Mouse (Mus musculus) liver, embryonic 11.5 days (tissue): ENCODE results near the gene Manf. TPM values are rescaled to one million over a fixed set of nuclear protein-coding genes. Genes with fewer than 3 reads are reported as not detected.

Experiments used
- ATAC-seq: fragments of 200-750 bp; cut with Nextera tagmentation; replicated peaks from 2 replicates; pipeline ENCODE4 v1.8.0; 2017; ENCODE audit warnings: moderate number of reproducible peaks, mild to moderate bottlenecking, moderate TSS enrichment, moderate library complexity; ENCODE audit not compliant: low FRiP score
- DNase-seq: peaks from one replicate; pipeline ENCODE4 v3.0.0-alpha.2; 2017; ENCODE audit warnings: low spot score
- H3K27ac ChIP-seq: fragments of 300-500 bp; sonication (generic); 2 replicates; pipeline ENCODE4 v1.5.1; 2014; ENCODE audit warnings: mild to moderate bottlenecking, low read depth, low read length, control low read depth
- H3K27me3 ChIP-seq: fragments of 300-500 bp; sonication (generic); replicated peaks from 2 replicates; pipeline ENCODE4 v1.6.1; 2014; ENCODE audit warnings: low read length, mixed read lengths; ENCODE audit not compliant: control insufficient read depth, insufficient read depth
- H3K36me3 ChIP-seq: fragments of 300-500 bp; sonication (generic); 2 replicates; pipeline ENCODE4 v1.6.1; 2014; ENCODE audit warnings: mild to moderate bottlenecking, low read length, moderate library complexity, mixed read lengths; ENCODE audit not compliant: control insufficient read depth, insufficient read depth
- H3K4me1 ChIP-seq: fragments of 300-500 bp; sonication (generic); replicated peaks from 2 replicates; pipeline ENCODE4 v1.6.1; 2014; ENCODE audit warnings: low read length, mixed read lengths; ENCODE audit not compliant: control insufficient read depth, insufficient read depth
- H3K4me2 ChIP-seq: fragments of 300-500 bp; sonication (generic); 2 replicates; pipeline ENCODE4 v1.6.1; 2014; ENCODE audit warnings: mild to moderate bottlenecking, control low read depth, moderate library complexity
- H3K4me3 ChIP-seq: fragments of 300-500 bp; sonication (generic); 2 replicates; pipeline ENCODE4 v1.5.1; 2014; ENCODE audit warnings: low read depth, low read length, control low read depth
- H3K9ac ChIP-seq: fragments of 300-500 bp; sonication (generic); 2 replicates; pipeline ENCODE4 v1.6.1; 2014; ENCODE audit warnings: low read depth, low read length, control low read depth
- H3K9me3 ChIP-seq: fragments of 300-500 bp; sonication (generic); 2 replicates; pipeline ENCODE4 v1.6.1; 2016; ENCODE audit warnings: low read length, inconsistent platforms, mixed read lengths; ENCODE audit not compliant: control insufficient read depth
- WGBS: fragments of 180-500 bp; shearing (Covaris S2); extraction: QIAGEN DNeasy Blood & Tissue Kit; methylation state at CpG from one replicate; pipeline ENCODE4 v1.1.7; 2014; 5-methylcytosine and 5-hydroxymethylcytosine counted together
- polyA plus RNA-seq: library from polyadenylated mRNA; unstranded; fragments of >200 nt; fragmentation: Nextera tagmentation; extraction: Ambion mirVana; gene quantifications from 2 replicates; pipeline ENCODE4 v1.2.1, GENCODE M21; 2014

The Manf gene
- polyA plus RNA-seq, 1 experiment from 2014 or later: 352 TPM

- Histone ChIP-seq H3K4me2 (peak within 1 kb of the TSS; percentile 100), H3K36me3 (peaks cover 37% of the 10 kb centered on the region), H3K4me3 (peak within 1 kb of the TSS; percentile 96), H3K9ac (peak within 1 kb of the TSS; percentile 97), H3K4me1 (peaks cover 56% of the 10 kb centered on the region), H3K9me3 (no peaks in the 10 kb centered on the region), H3K27me3 (no peaks in the 10 kb centered on the region), H3K27ac (peak within 1 kb of the TSS; percentile 90)
- DNase-seq (peak; percentile 97), ATAC-seq (peak; percentile 70)
- 2% methylated on average over 98 of the region's 101 CpGs for WGBS
Measured at GRCm38 (mm10) chr9:106886828-106887702, 4.7 kb downstream of the Manf start, which contains the start of gene Rbm15b. Rbm15b (minus strand) TSS chr9:106887428.

- peak; percentile 73 for DNase-seq
- H3K36me3 ChIP-seq: peaks cover 38% of the 10 kb centered on the region
- peak overlapping the region; percentile 96 for H3K4me3 ChIP-seq
- under 1% methylated on average over 97 of the region's 107 CpGs for WGBS
- peaks cover 56% of the 10 kb centered on the region for H3K4me1 ChIP-seq
- peak overlapping the region; percentile 90 for H3K27ac ChIP-seq
- H3K9ac ChIP-seq: peak overlapping the region; percentile 97
- H3K9me3 ChIP-seq: no peaks in the 10 kb centered on the region
- peak overlapping the region; percentile 100 for H3K4me2 ChIP-seq
- H3K27me3 ChIP-seq: no peaks in the 10 kb centered on the region
- peak; percentile 5; the same call in 1 of the 2 replicates for ATAC-seq
Measured at GRCm38 (mm10) chr9:106885901-106886731, 5.7 kb downstream of the Manf start.

DNA sequence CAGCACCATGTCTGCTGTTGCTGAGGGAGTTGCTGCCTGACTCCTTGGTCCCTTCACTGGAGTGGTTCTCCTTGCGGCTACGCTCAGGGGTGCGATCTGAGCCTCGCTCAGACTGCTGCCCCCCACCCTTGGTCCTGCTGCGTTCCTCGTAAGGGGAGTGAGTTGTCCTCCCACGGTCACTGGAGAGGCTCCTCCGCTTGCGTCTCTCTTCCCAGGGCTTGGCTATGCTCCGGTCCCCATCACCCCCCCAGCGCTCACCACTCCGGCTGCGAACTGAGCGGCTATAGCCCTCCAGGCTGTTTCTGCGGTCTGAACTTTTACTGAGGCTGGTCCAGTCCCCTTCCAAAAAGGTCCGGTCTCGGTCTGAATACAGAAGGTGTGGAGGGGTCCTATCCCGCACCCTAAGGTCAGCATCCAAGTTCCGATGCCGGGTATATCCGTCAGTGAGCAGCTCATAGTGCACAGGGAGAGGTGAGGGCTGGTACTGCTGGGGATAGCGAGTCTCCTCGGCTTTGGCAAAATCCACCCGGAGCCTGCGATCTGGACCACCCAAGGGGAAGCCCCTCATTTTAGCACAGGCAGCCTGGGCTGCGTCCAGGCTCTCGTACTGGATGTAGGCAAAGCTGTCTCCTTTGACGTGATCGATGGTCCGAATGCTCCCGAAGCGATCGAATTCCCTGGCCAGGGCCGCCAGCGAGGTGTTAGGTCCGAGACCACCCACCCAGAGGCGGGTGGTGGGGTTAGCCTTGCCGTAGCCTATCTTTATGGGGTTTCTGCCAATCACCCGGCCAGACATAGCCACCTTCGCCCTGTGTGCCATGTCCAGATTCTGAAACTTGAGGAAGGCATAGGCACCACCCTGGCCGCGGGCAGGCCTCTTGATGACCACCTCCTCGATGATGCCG lies 6.5 kb downstream of the Manf start:
- DNase-seq: peak; percentile 50
- H3K27ac ChIP-seq: peak overlapping the region; percentile 90; the same call in 1 of the 2 replicates
- H3K4me3 ChIP-seq: peak overlapping the region; percentile 96
- ATAC-seq: no peak
- no peaks in the 10 kb centered on the region for H3K27me3 ChIP-seq
- H3K9ac ChIP-seq: peak overlapping the region; percentile 97
- peaks cover 37% of the 10 kb centered on the region for H3K36me3 ChIP-seq
- WGBS: 26% methylated on average over 44 of the region's 44 CpGs
- peaks cover 50% of the 10 kb centered on the region for H3K4me1 ChIP-seq
- H3K9me3 ChIP-seq: no peaks in the 10 kb centered on the region
- peak overlapping the region; percentile 100 for H3K4me2 ChIP-seq

GRCm38 (mm10) chr9:106884306-106884705 lies 7.5 kb downstream of the Manf start:
- Histone ChIP-seq H3K4me2 (peak overlapping the region; percentile 100), H3K4me3 (peak overlapping the region; percentile 96), H3K4me1 (peaks cover 41% of the 10 kb centered on the region), H3K9ac (peak overlapping the region; percentile 97; the same call in 1 of the 2 replicates), H3K36me3 (peaks cover 27% of the 10 kb centered on the region), H3K27me3 (no peaks in the 10 kb centered on the region), H3K27ac (no peak overlapping the region; the same call in 1 of the 2 replicates), H3K9me3 (no peaks in the 10 kb centered on the region)
- peak; percentile 53 for DNase-seq
- WGBS: 47% methylated on average over 16 of the region's 16 CpGs
- no peak for ATAC-seq

GRCm38 (mm10) chr9:106883085-106883484 lies 8.7 kb downstream of the Manf start:
- Histone ChIP-seq H3K27me3 (no peaks in the 10 kb centered on the region), H3K4me1 (peaks cover 32% of the 10 kb centered on the region), H3K4me2 (peak overlapping the region; percentile 39; the same call in 1 of the 2 replicates), H3K9ac (0 out of 2 replicates have a peak overlapping the region, but pooled peaks have one; percentile 25), H3K4me3 (peak overlapping the region; percentile 15; the same call in 1 of the 2 replicates), H3K9me3 (no peaks in the 10 kb centered on the region), H3K27ac (no peak overlapping the region), H3K36me3 (peaks cover 18% of the 10 kb centered on the region)
- DNase-seq (no peak), ATAC-seq (no peak)
- WGBS: 81% methylated on average over 3 of the region's 3 CpGs

- WGBS: 73% methylated on average over 4 of the region's 4 CpGs
- Histone ChIP-seq H3K9me3 (no peaks in the 10 kb centered on the region), H3K9ac (no peak overlapping the region), H3K4me3 (no peak overlapping the region), H3K27ac (no peak overlapping the region), H3K4me2 (no peak overlapping the region), H3K36me3 (peaks cover 22% of the 10 kb centered on the region), H3K27me3 (no peaks in the 10 kb centered on the region), H3K4me1 (peaks cover 26% of the 10 kb centered on the region)
- no peak for ATAC-seq
- DNase-seq: no peak
Measured at GRCm38 (mm10) chr9:106882176-106882575, 9.6 kb downstream of the Manf start.

- Histone ChIP-seq H3K9ac (no peak overlapping the region), H3K27me3 (no peaks in the 10 kb centered on the region), H3K4me2 (no peak overlapping the region), H3K4me3 (no peak overlapping the region), H3K9me3 (no peaks in the 10 kb centered on the region), H3K27ac (no peak overlapping the region), H3K36me3 (peaks cover 26% of the 10 kb centered on the region), H3K4me1 (peaks cover 26% of the 10 kb centered on the region)
- ATAC-seq (no peak), DNase-seq (no peak)
- WGBS: 71% methylated on average over 4 of the region's 4 CpGs
Measured at GRCm38 (mm10) chr9:106881071-106881755, 10.6 kb downstream of the Manf start.
